Mouse (Mus musculus) heart, embryonic 16.5 days (tissue): Measurements from ENCODE around the gene Cct5. TPM values are rescaled to one million over a fixed set of nuclear protein-coding genes. Genes with fewer than 3 reads are reported as not detected.

ENCODE experiments used
- ATAC-seq: fragments of 200-750 bp; cut with Nextera tagmentation; replicated peaks from 2 replicates; pipeline ENCODE4 v1.8.0; 2017; ENCODE audit warnings: moderate number of reproducible peaks; ENCODE audit not compliant: insufficient read depth, low FRiP score; ENCODE audit errors: extremely low read depth
- H3K27ac ChIP-seq: fragments of 300-500 bp; sonication (generic); 2 replicates; pipeline ENCODE4 v1.5.1; 2014; ENCODE audit warnings: mild to moderate bottlenecking, low read length, control low read depth, moderate library complexity
- H3K27me3 ChIP-seq: fragments of 300-500 bp; sonication (generic); 2 replicates; pipeline ENCODE4 v1.6.1; 2014; ENCODE audit warnings: low read length, mixed read lengths; ENCODE audit not compliant: control insufficient read depth, insufficient read depth
- H3K36me3 ChIP-seq: fragments of 300-500 bp; sonication (generic); 2 replicates; pipeline ENCODE4 v1.6.1; 2014; ENCODE audit not compliant: control insufficient read depth, insufficient read depth
- H3K4me1 ChIP-seq: fragments of 300-500 bp; sonication (generic); 2 replicates; pipeline ENCODE4 v1.6.1; 2014; ENCODE audit warnings: low read length, mixed read lengths; ENCODE audit not compliant: control insufficient read depth, insufficient read depth
- H3K4me2 ChIP-seq: fragments of 300-500 bp; sonication (generic); 2 replicates; pipeline ENCODE4 v1.6.1; 2014; ENCODE audit warnings: low read depth, mild to moderate bottlenecking, control low read depth, low read length
- H3K4me3 ChIP-seq: fragments of 300-500 bp; sonication (generic); 2 replicates; pipeline ENCODE4 v1.5.1; 2014; ENCODE audit warnings: mild to moderate bottlenecking, control low read depth, low read length
- H3K9ac ChIP-seq: fragments of 300-500 bp; sonication (generic); 2 replicates; pipeline ENCODE4 v1.6.1; 2014; ENCODE audit warnings: low read length, control low read depth
- H3K9me3 ChIP-seq: fragments of 300-500 bp; sonication (generic); replicated peaks from 2 replicates; pipeline ENCODE4 v1.6.1; 2016; ENCODE audit warnings: low read length; ENCODE audit not compliant: control insufficient read depth
- WGBS: fragments of 180-500 bp; shearing (Covaris S2); extraction: QIAGEN DNeasy Blood & Tissue Kit; methylation state at CpG from one replicate; pipeline ENCODE4 v1.1.7; 2014; 5-methylcytosine and 5-hydroxymethylcytosine counted together
- polyA plus RNA-seq: library from polyadenylated mRNA; unstranded; fragments of >200 nt; fragmentation: Nextera tagmentation; extraction: Ambion mirVana; gene quantifications from 2 replicates; pipeline ENCODE4 v1.2.1, GENCODE M21; 2015

Cct5 gene
- 359 and 373 TPM in 2 replicates for polyA plus RNA-seq

DNA sequence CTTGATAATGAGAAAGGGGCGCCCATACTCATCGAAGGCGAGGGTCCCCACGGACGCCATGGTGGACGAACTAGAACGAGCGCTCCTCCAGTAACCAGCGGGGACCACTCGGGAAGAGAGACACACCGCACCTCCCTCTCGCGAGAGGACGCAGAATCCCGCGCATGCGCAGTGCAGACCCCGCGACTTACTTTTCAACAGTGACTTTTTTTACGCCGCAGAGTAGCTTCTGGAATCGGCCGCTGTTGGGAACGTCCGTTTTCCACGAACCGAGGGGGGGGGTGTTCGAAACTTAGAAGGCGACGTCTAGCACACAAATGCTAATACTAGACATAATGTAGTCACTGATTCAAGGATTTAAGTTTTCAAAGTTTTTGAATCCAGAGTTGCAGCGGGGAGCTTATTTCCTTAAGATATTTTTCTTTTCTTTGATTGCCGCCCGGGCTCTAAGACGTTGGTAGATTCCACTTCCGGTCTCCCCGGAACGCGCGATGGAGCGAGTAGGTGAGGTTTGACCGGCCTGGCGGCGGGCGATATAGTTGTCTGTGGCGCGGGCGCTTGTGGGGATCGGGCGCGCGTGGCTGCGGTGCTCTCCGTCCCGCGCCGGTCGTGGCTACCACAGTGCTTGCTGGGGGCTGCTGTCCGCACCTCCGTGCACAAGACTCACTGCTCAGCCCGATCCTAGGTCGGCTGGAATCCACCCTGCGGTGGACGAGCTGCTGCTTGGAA is at the start of gene Cct5, which contains the start of gene Fam173b:
Gene Cct5, minus strand, starts transcription at position 159 of the 729 bp plus-strand sequence.
Gene Fam173b, plus strand, starts transcription at position 207 of the 729 bp plus-strand sequence.
- ATAC-seq: peak; percentile 84
- no peaks in the 10 kb centered on the region for H3K27me3 ChIP-seq

GRCm38 (mm10) chr15:31650821-31651220 is 49.2 kb upstream of the Cct5 start:
- Histone ChIP-seq H3K27ac (no peak overlapping the region), H3K27me3 (no peaks in the 10 kb centered on the region), H3K4me3 (no peak overlapping the region), H3K4me2 (no peak overlapping the region), H3K36me3 (no peaks in the 10 kb centered on the region), H3K9me3 (no peaks in the 10 kb centered on the region), H3K4me1 (no peaks in the 10 kb centered on the region), H3K9ac (no peak overlapping the region)
- ATAC-seq: no peak
- 92% methylated on average over 7 of the region's 7 CpGs for WGBS

More for the DNA sequence above, at the start of gene Cct5, which contains the start of gene Fam173b:
- Histone ChIP-seq H3K4me1 (peaks cover 23% of the 10 kb centered on the region), H3K4me3 (peak within 1 kb of the TSS; percentile 95), H3K9ac (peak within 1 kb of the TSS; percentile 96), H3K4me2 (peak within 1 kb of the TSS; percentile 98), H3K27ac (peak within 1 kb of the TSS; percentile 93), H3K36me3 (no peaks in the 10 kb centered on the region), H3K9me3 (no peaks in the 10 kb centered on the region)
- WGBS: under 1% methylated on average over 63 of the region's 63 CpGs

- Histone ChIP-seq H3K4me3 (no peak overlapping the region), H3K27ac (no peak overlapping the region), H3K27me3 (no peaks in the 10 kb centered on the region), H3K9ac (no peak overlapping the region), H3K36me3 (no peaks in the 10 kb centered on the region), H3K4me2 (no peak overlapping the region), H3K4me1 (no peaks in the 10 kb centered on the region), H3K9me3 (no peaks in the 10 kb centered on the region)
- WGBS: 84% methylated on average over 12 of the region's 12 CpGs
- ATAC-seq: no peak
Measured at GRCm38 (mm10) chr15:31649691-31650090, 48.1 kb upstream of the Cct5 start.

DNA sequence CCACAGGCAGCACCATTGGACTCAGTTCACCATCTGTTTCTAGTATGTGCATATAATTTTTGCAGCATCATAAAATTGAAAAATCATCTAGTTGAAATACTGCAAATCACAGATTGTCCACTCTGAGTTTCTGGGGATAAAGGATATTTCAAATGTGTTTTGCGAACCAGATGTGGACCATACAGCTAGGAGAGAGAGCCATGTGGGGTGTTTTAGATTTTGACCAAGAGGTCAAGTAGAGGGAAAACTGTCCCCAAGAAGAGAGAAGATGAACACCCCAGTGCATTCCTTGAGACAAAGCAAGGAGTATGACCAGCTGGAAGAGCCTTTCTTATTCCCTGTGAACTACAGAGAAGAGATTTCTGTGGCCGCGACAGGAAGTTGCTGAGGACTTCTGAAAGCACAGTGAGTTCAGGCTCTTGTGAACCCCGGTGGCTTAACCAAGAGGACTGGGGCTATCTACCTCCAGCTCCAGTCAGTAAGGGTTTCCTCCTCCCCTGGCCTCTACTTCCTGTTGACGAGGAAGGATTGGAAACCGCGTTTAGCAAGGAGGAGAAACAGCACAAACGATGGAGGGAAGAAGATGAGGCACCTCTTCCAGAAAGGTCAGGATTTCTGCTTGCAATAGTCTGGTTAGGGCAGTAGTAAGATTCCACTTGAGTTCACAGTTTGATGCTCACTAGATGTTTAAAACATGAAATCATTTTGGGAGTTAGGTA is 46.4 kb upstream of the Cct5 start:
- Histone ChIP-seq H3K9ac (no peak overlapping the region), H3K4me1 (no peaks in the 10 kb centered on the region), H3K36me3 (no peaks in the 10 kb centered on the region), H3K9me3 (no peaks in the 10 kb centered on the region), H3K27ac (no peak overlapping the region), H3K4me2 (no peak overlapping the region), H3K4me3 (no peak overlapping the region), H3K27me3 (no peaks in the 10 kb centered on the region)
- ATAC-seq: no peak
- 59% methylated on average over 8 of the region's 8 CpGs for WGBS

GRCm38 (mm10) chr15:31647225-31647624 is 45.6 kb upstream of the Cct5 start:
- Histone ChIP-seq H3K36me3 (no peaks in the 10 kb centered on the region), H3K9ac (no peak overlapping the region), H3K4me2 (no peak overlapping the region), H3K27me3 (no peaks in the 10 kb centered on the region), H3K4me1 (no peaks in the 10 kb centered on the region), H3K9me3 (no peaks in the 10 kb centered on the region), H3K27ac (no peak overlapping the region), H3K4me3 (no peak overlapping the region)
- no peak for ATAC-seq
- WGBS: 75% methylated on average over 6 of the region's 6 CpGs

- Histone ChIP-seq H3K4me2 (no peak overlapping the region), H3K4me3 (no peak overlapping the region), H3K9me3 (no peaks in the 10 kb centered on the region), H3K27ac (no peak overlapping the region), H3K27me3 (no peaks in the 10 kb centered on the region), H3K9ac (no peak overlapping the region), H3K36me3 (no peaks in the 10 kb centered on the region), H3K4me1 (no peaks in the 10 kb centered on the region)
- ATAC-seq: no peak
- WGBS: 77% methylated on average over 9 of the region's 9 CpGs
Measured at GRCm38 (mm10) chr15:31636091-31636595, 34.5 kb upstream of the Cct5 start.

DNA sequence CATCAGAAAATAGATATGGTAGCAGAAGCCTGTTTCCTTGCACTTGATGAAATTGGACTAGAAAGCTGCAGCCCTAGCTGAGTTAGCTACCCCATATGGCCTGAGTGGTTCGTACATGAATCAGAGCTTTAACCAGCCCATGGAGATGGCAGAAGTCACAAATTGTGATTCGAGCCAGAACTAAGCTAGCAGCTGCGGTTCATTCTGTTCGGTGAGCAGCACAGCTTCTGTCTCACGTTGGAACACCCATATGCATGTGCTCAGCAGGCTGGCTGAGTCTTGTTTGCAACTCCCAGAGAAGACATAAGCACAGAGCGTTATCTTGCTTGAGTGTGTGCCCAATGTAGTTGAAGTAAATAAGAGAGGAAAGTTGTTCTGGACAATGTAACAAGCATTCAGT is 33.0 kb upstream of the Cct5 start:
- Histone ChIP-seq H3K4me3 (no peak overlapping the region), H3K9ac (no peak overlapping the region), H3K36me3 (no peaks in the 10 kb centered on the region), H3K9me3 (no peaks in the 10 kb centered on the region), H3K27ac (no peak overlapping the region), H3K4me2 (no peak overlapping the region), H3K4me1 (no peaks in the 10 kb centered on the region), H3K27me3 (no peaks in the 10 kb centered on the region)
- WGBS: 79% methylated on average over 6 of the region's 6 CpGs
- ATAC-seq: no peak

DNA sequence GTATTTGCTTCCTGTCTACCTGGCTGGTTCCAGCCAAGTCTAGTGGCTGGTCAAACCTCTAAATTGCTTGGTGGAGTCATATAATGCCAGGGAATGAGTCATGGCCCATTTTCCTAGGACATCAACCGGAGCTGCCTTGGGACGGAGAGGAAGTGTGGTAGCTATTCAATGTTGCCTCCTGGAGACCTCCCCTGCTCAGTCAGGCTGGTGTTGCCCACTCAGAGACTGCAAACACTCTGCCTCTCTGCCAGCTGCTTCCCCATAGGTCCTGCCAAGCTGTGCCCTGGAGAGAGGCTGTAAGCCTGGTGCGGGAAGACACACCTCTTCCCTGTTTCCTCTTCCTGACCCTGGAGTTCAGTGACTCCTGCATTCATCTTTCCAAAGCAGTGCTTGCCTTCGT is 30.9 kb upstream of the Cct5 start:
- 59% methylated on average over 4 of the region's 4 CpGs for WGBS
- H3K36me3 ChIP-seq: no peaks in the 10 kb centered on the region
- no peak overlapping the region for H3K27ac ChIP-seq
- ATAC-seq: no peak
- no peaks in the 10 kb centered on the region for H3K4me1 ChIP-seq
- H3K9me3 ChIP-seq: no peaks in the 10 kb centered on the region
- no peak overlapping the region for H3K4me3 ChIP-seq
- H3K27me3 ChIP-seq: no peaks in the 10 kb centered on the region
- no peak overlapping the region for H3K9ac ChIP-seq
- no peak overlapping the region for H3K4me2 ChIP-seq

DNA sequence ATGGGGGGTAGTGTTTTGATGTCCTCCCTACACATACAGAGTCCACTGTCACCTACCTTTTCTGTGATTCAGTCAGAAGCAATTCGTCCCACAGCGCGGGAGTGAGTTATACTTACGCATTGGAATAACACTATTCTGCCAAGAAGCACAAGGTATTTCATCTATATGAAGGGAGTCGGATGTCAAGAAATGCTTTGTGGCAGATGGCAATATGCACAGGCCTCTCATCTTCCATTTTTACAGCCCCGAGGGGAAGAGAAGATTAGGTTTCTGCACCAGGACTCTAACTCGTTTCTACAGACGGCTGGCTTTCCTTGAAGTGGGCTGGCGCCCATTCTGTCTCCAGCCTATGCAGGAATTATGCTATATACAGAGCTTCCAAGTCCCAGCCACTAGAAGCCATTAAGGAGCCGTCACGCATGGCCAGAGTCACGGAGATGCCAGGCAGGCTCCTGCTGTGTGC is 29.8 kb upstream of the Cct5 start:
- Histone ChIP-seq H3K27me3 (no peaks in the 10 kb centered on the region), H3K9ac (no peak overlapping the region), H3K36me3 (no peaks in the 10 kb centered on the region), H3K27ac (no peak overlapping the region), H3K4me2 (no peak overlapping the region), H3K9me3 (no peaks in the 10 kb centered on the region), H3K4me3 (no peak overlapping the region), H3K4me1 (no peaks in the 10 kb centered on the region)
- no peak for ATAC-seq
- WGBS: 84% methylated on average over 12 of the region's 12 CpGs
